Mouse (Mus musculus) hindbrain, embryonic 16.5 days (tissue): Measurements from ENCODE around the gene Frat2. TPM values are rescaled to one million over a fixed set of nuclear protein-coding genes. Genes with fewer than 3 reads are reported as not detected.
"Not testable (repeated sequence)": the region's sequence is repeated elsewhere in the genome, so short reads cannot be mapped to it uniquely, and the experiment has no call there.

ENCODE experiments used
- ATAC-seq: fragments of 200-750 bp; cut with Nextera tagmentation; 2 replicates; pipeline ENCODE4 v1.8.0; 2017; ENCODE audit warnings: moderate TSS enrichment, moderate library complexity
- H3K27ac ChIP-seq: fragments of 300-500 bp; sonication (generic); 2 replicates; pipeline ENCODE4 v1.5.1; 2014; ENCODE audit warnings: low read depth, mild to moderate bottlenecking, control low read depth, low read length, moderate library complexity
- H3K27me3 ChIP-seq: fragments of 300-500 bp; sonication (generic); replicated peaks from 2 replicates; pipeline ENCODE4 v1.6.1; 2014; ENCODE audit warnings: low read length; ENCODE audit not compliant: control insufficient read depth, insufficient read depth
- H3K36me3 ChIP-seq: fragments of 300-500 bp; sonication (generic); 2 replicates; pipeline ENCODE4 v1.6.1; 2014; ENCODE audit warnings: mild to moderate bottlenecking, low read length, moderate library complexity, mixed read lengths; ENCODE audit not compliant: control insufficient read depth, insufficient read depth
- H3K4me1 ChIP-seq: fragments of 300-500 bp; sonication (generic); 2 replicates; pipeline ENCODE4 v1.6.1; 2014; ENCODE audit warnings: low read depth, low read length; ENCODE audit not compliant: control insufficient read depth, insufficient read depth
- H3K4me2 ChIP-seq: fragments of 300-500 bp; sonication (generic); 2 replicates; pipeline ENCODE4 v1.6.1; 2014; ENCODE audit warnings: mild to moderate bottlenecking, low read length, control low read depth, moderate library complexity
- H3K4me3 ChIP-seq: fragments of 300-500 bp; sonication (generic); 2 replicates; pipeline ENCODE4 v1.5.1; 2014; ENCODE audit warnings: mild to moderate bottlenecking, low read length, control low read depth, moderate library complexity
- H3K9ac ChIP-seq: fragments of 300-500 bp; sonication (generic); 2 replicates; pipeline ENCODE4 v1.6.1; 2014; ENCODE audit warnings: low read depth, mild to moderate bottlenecking, control low read depth, low read length, moderate library complexity
- H3K9me3 ChIP-seq: fragments of 300-500 bp; sonication (generic); 2 replicates; pipeline ENCODE4 v1.6.1; 2014; ENCODE audit warnings: mild to moderate bottlenecking, low read length, moderate library complexity; ENCODE audit not compliant: control insufficient read depth
- WGBS: fragments of 180-500 bp; shearing (Covaris S2); extraction: QIAGEN DNeasy Blood & Tissue Kit; methylation state at CpG from one replicate; pipeline ENCODE4 v1.1.7; 2014; 5-methylcytosine and 5-hydroxymethylcytosine counted together
- polyA plus RNA-seq: library from polyadenylated mRNA; unstranded; fragments of >200 nt; fragmentation: Nextera tagmentation; extraction: Ambion mirVana; gene quantifications from 2 replicates; pipeline ENCODE4 v1.2.1, GENCODE M21; 2015

Frat2 gene
- polyA plus RNA-seq, 1 experiment from 2014 or later, result 4.3 TPM

DNA sequence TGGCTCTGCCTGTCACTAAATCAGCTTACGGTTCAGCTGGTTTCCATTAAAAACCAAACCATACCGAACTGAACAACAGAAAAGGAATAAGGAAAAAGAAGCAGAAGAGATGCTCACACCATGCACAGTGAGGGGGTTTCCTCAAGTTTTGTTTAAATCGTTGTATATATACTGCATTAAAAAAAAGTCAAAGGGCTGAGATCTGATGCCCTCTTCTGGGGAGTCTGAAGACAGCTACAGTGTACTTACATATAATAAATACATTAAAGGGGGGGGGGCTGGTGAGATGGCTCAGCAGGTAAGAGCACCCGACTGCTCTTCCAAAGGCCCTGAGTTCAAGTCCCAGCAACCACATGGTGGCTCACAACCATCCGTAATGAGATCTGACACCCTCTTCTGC is 22.0 kb upstream of the Frat2 start:
- H3K4me2 ChIP-seq, H3K9me3 ChIP-seq, ATAC-seq, H3K27me3 ChIP-seq, H3K27ac ChIP-seq, H3K4me1 ChIP-seq, H3K4me3 ChIP-seq, H3K9ac ChIP-seq: not testable (repeated sequence)
- peaks cover 56% of the 10 kb centered on the region for H3K36me3 ChIP-seq
- 81% methylated on average over 5 of the region's 5 CpGs for WGBS

DNA sequence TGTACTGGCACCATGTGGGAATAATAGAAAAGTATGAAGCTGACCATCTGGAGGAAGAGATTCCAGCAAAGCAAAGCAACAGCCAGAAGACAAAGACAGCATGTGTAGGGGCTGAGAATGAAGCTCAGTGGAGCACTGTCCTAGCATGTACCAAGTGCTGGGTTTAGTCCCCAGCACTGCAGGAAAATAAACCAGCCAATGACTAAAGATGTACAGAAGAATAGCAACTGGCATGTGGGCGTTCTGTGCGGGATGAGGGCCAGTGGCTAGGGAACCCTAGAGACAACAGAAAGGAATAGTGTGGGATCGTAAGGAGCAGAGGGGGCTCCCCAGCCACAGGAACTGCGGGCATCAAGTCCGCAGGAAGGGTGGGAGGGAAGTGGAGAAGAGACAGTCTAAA is 21.4 kb upstream of the Frat2 start:
- Histone ChIP-seq H3K36me3 (peaks cover 49% of the 10 kb centered on the region), H3K4me3 (no peak overlapping the region), H3K9ac (no peak overlapping the region), H3K4me2 (no peak overlapping the region), H3K27me3 (no peaks in the 10 kb centered on the region), H3K9me3 (no peaks in the 10 kb centered on the region), H3K27ac (no peak overlapping the region), H3K4me1 (no peaks in the 10 kb centered on the region)
- WGBS, result 92% methylated on average over 5 of the region's 5 CpGs
- ATAC-seq, result no peak

DNA sequence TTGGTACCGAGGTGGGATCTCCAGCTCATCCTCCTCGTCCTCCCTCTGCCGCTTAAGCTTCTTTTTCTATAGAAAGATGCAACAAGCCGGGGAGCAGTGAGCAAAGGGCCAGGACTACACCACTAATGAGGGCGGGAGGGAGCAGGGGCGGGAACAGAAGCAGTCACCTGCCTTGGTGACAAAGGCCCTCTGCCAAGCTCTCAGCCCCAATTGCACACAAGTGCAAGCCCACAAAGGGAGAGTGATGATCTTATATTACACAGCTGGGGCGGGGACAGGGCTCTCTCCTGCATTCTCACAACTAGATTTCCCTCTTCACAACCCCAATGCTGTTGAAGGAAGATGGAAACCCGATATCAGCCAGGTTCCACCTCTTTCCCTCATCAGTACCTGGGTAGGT is 18.8 kb upstream of the Frat2 start:
- H3K4me1 ChIP-seq, result no peaks in the 10 kb centered on the region
- H3K4me3 ChIP-seq, result no peak overlapping the region
- no peaks in the 10 kb centered on the region for H3K27me3 ChIP-seq
- H3K9ac ChIP-seq, result no peak overlapping the region
- no peaks in the 10 kb centered on the region for H3K9me3 ChIP-seq
- peaks cover 55% of the 10 kb centered on the region for H3K36me3 ChIP-seq
- ATAC-seq, result no peak
- WGBS, result 91% methylated on average over 8 of the region's 8 CpGs
- H3K4me2 ChIP-seq, result no peak overlapping the region
- H3K27ac ChIP-seq, result no peak overlapping the region

- H3K4me2 ChIP-seq, result no peak overlapping the region
- H3K4me1 ChIP-seq, result no peaks in the 10 kb centered on the region
- no peak for ATAC-seq
- no peaks in the 10 kb centered on the region for H3K9me3 ChIP-seq
- no peak overlapping the region for H3K27ac ChIP-seq
- H3K36me3 ChIP-seq, result peaks cover 12% of the 10 kb centered on the region
- H3K4me3 ChIP-seq, result no peak overlapping the region
- 85% methylated on average over 3 of the region's 3 CpGs for WGBS
- no peak overlapping the region for H3K9ac ChIP-seq
- no peaks in the 10 kb centered on the region for H3K27me3 ChIP-seq
These were observed 9.9 kb upstream of the Frat2 start for GRCm38 (mm10) chr19:41857816-41858310.

GRCm38 (mm10) chr19:41857086-41857762 is 9.3 kb upstream of the Frat2 start:
- Histone ChIP-seq H3K27ac (no peak overlapping the region), H3K4me3 (no peak overlapping the region), H3K4me2 (no peak overlapping the region), H3K27me3 (no peaks in the 10 kb centered on the region), H3K4me1 (no peaks in the 10 kb centered on the region), H3K36me3 (peaks cover 7% of the 10 kb centered on the region), H3K9ac (no peak overlapping the region), H3K9me3 (no peaks in the 10 kb centered on the region)
- no peak for ATAC-seq
- WGBS, result 86% methylated on average over 5 of the region's 5 CpGs

DNA sequence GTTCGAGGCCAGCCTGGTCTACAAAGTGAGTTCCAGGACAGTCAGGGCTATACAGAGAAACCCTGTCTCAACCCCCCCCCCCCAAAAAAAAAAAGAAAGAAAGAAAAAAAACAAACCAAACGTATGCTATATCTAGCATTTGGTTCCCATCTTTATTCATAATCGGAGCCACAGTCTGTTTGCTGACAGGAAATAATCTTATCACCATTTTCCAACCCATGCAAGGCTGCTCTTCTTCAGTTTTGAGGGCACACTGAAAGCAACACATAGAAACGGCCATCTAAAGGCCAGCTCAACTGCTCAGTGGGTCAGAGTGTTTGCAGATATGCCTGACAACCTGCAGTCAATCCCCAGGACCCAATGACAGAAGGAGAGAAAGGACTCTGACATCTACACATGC is 4.5 kb upstream of the Frat2 start:
- Histone ChIP-seq H3K36me3 (no peaks in the 10 kb centered on the region), H3K27ac (no peak overlapping the region), H3K4me1 (peaks cover 10% of the 10 kb centered on the region), H3K27me3 (no peaks in the 10 kb centered on the region), H3K4me2 (no peak overlapping the region), H3K9ac (no peak overlapping the region), H3K9me3 (no peaks in the 10 kb centered on the region), H3K4me3 (no peak overlapping the region)
- ATAC-seq, result no peak
- WGBS, result 87% methylated on average over 4 of the region's 4 CpGs

DNA sequence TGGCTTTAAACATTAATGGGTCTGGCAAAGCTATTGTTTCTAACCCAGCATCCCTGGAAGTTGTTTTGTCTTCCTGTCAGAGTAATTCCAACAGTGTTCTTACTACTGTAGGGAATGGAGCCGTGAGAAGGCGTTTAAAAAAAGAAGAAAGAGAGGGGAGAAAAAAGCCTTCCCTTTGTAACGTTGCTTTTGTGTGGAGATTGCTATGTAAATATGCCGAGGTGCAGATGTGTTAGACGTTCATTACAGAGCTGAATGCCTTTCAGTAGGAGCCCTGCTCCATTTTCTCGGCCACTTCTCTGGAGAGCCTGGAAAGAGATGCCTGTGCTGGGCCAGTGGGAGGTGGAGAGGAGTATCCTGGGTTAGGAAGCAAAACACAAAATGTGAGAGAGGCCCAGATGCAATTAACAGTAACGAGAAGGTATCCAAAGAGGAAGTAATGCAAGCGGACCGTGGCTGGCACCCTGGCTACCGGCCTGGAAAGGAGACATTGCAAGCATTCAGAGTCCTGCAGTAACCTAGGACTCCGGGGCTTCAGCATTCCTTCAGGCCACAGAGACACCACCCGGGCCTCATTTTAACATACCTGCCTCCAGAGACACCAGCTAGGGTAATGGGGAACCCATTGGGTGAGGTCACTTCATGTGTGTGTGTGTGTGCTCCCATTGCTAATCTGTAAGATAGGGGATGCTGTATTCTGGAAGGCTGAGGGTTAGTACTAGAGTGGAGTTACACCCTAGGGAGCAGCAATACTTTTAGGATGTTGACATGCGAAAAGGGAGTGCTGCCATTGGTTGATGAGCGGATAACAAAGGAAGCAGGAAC is 3.0 kb upstream of the Frat2 start:
- Histone ChIP-seq H3K27ac (peak overlapping the region; percentile 72), H3K4me3 (no peak overlapping the region), H3K4me2 (peak overlapping the region; percentile 26), H3K27me3 (no peaks in the 10 kb centered on the region), H3K9me3 (no peaks in the 10 kb centered on the region), H3K9ac (no peak overlapping the region), H3K36me3 (no peaks in the 10 kb centered on the region), H3K4me1 (peaks cover 19% of the 10 kb centered on the region)
- 13% methylated on average over 14 of the region's 14 CpGs for WGBS
- ATAC-seq, result no peak

GRCm38 (mm10) chr19:41850021-41850718 is 2.2 kb upstream of the Frat2 start:
- peaks cover 21% of the 10 kb centered on the region for H3K4me1 ChIP-seq
- peak overlapping the region; percentile 72 for H3K27ac ChIP-seq
- H3K36me3 ChIP-seq, result no peaks in the 10 kb centered on the region
- ATAC-seq, result no peak
- no peaks in the 10 kb centered on the region for H3K27me3 ChIP-seq
- WGBS, result 15% methylated on average over 6 of the region's 6 CpGs
- no peak overlapping the region for H3K4me2 ChIP-seq
- no peak overlapping the region for H3K9ac ChIP-seq
- no peaks in the 10 kb centered on the region for H3K9me3 ChIP-seq
- H3K4me3 ChIP-seq, result no peak overlapping the region

DNA sequence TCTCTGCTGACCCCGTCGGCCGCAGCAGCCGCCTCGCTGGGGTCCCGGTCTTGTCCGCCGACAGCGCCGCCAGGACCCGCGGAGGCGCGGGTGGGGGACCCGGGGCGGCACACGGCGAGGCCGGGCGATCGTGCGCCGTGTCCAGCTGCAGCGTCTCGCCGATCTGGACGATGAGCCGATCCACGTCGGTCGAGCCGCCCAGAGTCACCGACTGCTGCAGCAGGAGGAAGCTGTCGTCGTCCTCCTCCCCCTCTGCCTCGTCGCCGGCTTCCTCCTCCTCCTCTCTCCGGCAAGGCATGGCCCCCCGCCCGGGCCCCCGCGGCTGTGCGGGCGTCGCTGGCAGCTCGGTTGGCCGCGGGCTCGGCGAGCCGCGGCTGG is 329 bp downstream of the Frat2 start:
- H3K27me3 ChIP-seq, H3K9me3 ChIP-seq, H3K36me3 ChIP-seq: not testable (repeated sequence)
- H3K4me1 ChIP-seq, result peaks cover 21% of the 10 kb centered on the region
- WGBS, result 0% methylated on average over 32 of the region's 53 CpGs
- ATAC-seq, result peak; percentile 77
- peak overlapping the region; percentile 78 for H3K9ac ChIP-seq
- H3K4me2 ChIP-seq, result peak overlapping the region; percentile 70
- H3K27ac ChIP-seq, result peak overlapping the region; percentile 93
- H3K4me3 ChIP-seq, result peak overlapping the region; percentile 87
